Mouse (Mus musculus) lung, embryonic 14.5 days (tissue): ENCODE data around the gene Surf1. TPM values are rescaled to one million over a fixed set of nuclear protein-coding genes. Genes with fewer than 3 reads are reported as not detected.
A peak's percentile ranks its signal among the peaks of the same experiment; 100 is the strongest.
"Not testable (repeated sequence)": the region's sequence is repeated elsewhere in the genome, so short reads cannot be mapped to it uniquely, and the experiment has no call there.

Experiments used
- ATAC-seq: fragments of 200-750 bp; cut with Nextera tagmentation; 2 replicates; pipeline ENCODE4 v1.8.0; 2017; ENCODE audit warnings: mild to moderate bottlenecking, moderate TSS enrichment, moderate library complexity; ENCODE audit not compliant: insufficient read depth
- DNase-seq: peaks from one replicate; pipeline ENCODE4 v3.0.0-alpha.2; 2015
- H3K27ac ChIP-seq: fragments of 300-500 bp; sonication (generic); 2 replicates; pipeline ENCODE4 v1.5.1; 2014; ENCODE audit warnings: low read depth, mild to moderate bottlenecking, moderate library complexity
- H3K27me3 ChIP-seq: fragments of 300-500 bp; sonication (generic); 2 replicates; pipeline ENCODE4 v1.6.1; 2014; ENCODE audit warnings: low read length, control low read depth; ENCODE audit not compliant: insufficient read depth
- H3K36me3 ChIP-seq: fragments of 300-500 bp; sonication (generic); 2 replicates; pipeline ENCODE4 v1.6.1; 2014; ENCODE audit warnings: control low read depth; ENCODE audit not compliant: insufficient read depth
- H3K4me1 ChIP-seq: fragments of 300-500 bp; sonication (generic); 2 replicates; pipeline ENCODE4 v1.6.1; 2014; ENCODE audit warnings: antibody characterized with exemption, control low read depth; ENCODE audit not compliant: insufficient read depth
- H3K4me2 ChIP-seq: fragments of 300-500 bp; sonication (generic); 2 replicates; pipeline ENCODE4 v1.6.1; 2014; ENCODE audit warnings: mild to moderate bottlenecking
- H3K4me3 ChIP-seq: fragments of 300-500 bp; sonication (generic); 2 replicates; pipeline ENCODE4 v1.5.1; 2014; ENCODE audit warnings: low read depth, low read length
- H3K9ac ChIP-seq: fragments of 300-500 bp; sonication (generic); 2 replicates; pipeline ENCODE4 v1.6.1; 2014
- H3K9me3 ChIP-seq: fragments of 300-500 bp; sonication (generic); 2 replicates; pipeline ENCODE4 v1.6.1; 2016; ENCODE audit warnings: low read depth, low read length, control low read depth
- CTCF ChIP-seq: IDR thresholded peaks from 2 replicates; pipeline ENCODE4 v1.5.1; 2016; ENCODE audit warnings: antibody characterized with exemption, low read depth
- WGBS: fragments of 180-500 bp; shearing (Covaris S2); extraction: QIAGEN DNeasy Blood & Tissue Kit; methylation state at CpG from one replicate; pipeline ENCODE4 v1.1.7; 2014; 5-methylcytosine and 5-hydroxymethylcytosine counted together
- polyA plus RNA-seq: library from polyadenylated mRNA; unstranded; fragments of >200 nt; fragmentation: Nextera tagmentation; extraction: Ambion mirVana; gene quantifications from 2 replicates; pipeline ENCODE4 v1.2.1, GENCODE M21; 2014

Gene Surf1
- polyA plus RNA-seq, 1 experiment from 2014 or later, result 41.5 TPM

- ATAC-seq (no peak), DNase-seq (no peak)
- H3K9me3 ChIP-seq, result no peaks in the 10 kb centered on the region
- no peak overlapping the region for H3K4me3 ChIP-seq
- no peak overlapping the region for H3K9ac ChIP-seq
- peaks cover 18% of the 10 kb centered on the region; the same call in 1 of the 2 replicates for H3K4me1 ChIP-seq
- 90% methylated on average over 3 of the region's 3 CpGs for WGBS
- H3K27ac ChIP-seq, result no peak overlapping the region
- no peak overlapping the region for H3K4me2 ChIP-seq
- H3K27me3 ChIP-seq, result no peaks in the 10 kb centered on the region
- no peak for TF ChIP-seq CTCF
- peaks cover 52% of the 10 kb centered on the region for H3K36me3 ChIP-seq
These were observed 9.9 kb downstream of the Surf1 start for GRCm38 (mm10) chr2:26906431-26906830.

DNA sequence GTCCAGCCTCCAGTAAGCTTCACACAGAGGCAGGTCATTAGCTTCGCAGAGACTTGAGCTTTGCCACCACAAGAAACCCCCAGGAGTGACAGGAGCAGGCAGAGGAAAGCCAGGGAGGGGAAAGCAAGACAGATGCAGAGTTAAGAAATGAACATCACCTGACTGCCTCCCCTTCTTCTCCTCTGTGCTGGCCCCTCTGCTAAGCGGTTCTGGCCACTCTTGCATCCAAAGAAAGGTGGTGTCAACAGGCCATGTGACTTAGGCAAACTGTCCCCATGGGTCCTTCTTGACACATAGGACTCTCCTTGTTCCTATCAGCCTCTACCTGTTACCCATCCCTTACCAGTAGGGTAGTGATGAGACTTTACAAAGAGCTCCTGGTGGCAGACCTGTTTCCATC is 10.4 kb downstream of the Surf1 start:
- TF ChIP-seq CTCF, result no peak
- H3K36me3 ChIP-seq, result peaks cover 48% of the 10 kb centered on the region
- WGBS, result 77% methylated on average over 2 of the region's 2 CpGs

DNA sequence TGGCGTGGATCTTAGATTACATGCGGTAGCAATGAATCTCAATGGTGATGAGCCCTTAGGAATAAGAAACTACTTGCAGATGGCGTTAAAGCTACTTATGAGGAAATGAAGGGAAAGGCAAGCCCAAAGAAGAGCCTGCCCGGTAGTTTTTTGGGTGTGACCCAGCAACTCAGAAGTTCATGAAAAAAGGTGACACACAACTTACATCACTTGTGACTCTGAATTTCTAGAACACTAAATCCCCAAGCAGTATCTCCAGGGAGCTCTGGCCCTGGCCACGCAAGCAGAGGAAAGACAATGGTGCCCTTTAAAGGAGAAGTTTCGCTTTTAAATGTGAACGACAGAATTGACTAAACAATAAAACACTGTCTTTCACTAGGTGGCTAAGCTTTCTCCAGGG is 13.0 kb downstream of the Surf1 start:
- peaks cover 62% of the 10 kb centered on the region for H3K36me3 ChIP-seq
- 13% methylated on average over 7 of the region's 7 CpGs for WGBS
- peaks cover 10% of the 10 kb centered on the region; the same call in 1 of the 2 replicates for H3K4me1 ChIP-seq
- ATAC-seq (no peak), DNase-seq (no peak)
- peak overlapping the region; percentile 85 for H3K4me3 ChIP-seq
- peak overlapping the region; percentile 86 for H3K27ac ChIP-seq
- no peak for TF ChIP-seq CTCF
- peak overlapping the region; percentile 91 for H3K4me2 ChIP-seq
- H3K9ac ChIP-seq, result peak overlapping the region; percentile 83
- H3K27me3 ChIP-seq, result no peaks in the 10 kb centered on the region
- no peaks in the 10 kb centered on the region for H3K9me3 ChIP-seq

More for the DNA sequence above, 10.4 kb downstream of the Surf1 start:
- ATAC-seq (no peak), DNase-seq (no peak)
- Histone ChIP-seq H3K27ac (no peak overlapping the region), H3K27me3 (no peaks in the 10 kb centered on the region), H3K9me3 (no peaks in the 10 kb centered on the region), H3K4me3 (no peak overlapping the region), H3K4me1 (peaks cover 18% of the 10 kb centered on the region; the same call in 1 of the 2 replicates), H3K9ac (no peak overlapping the region), H3K4me2 (no peak overlapping the region)

- under 1% methylated on average over 41 of the region's 41 CpGs for WGBS
- peak; percentile 98 for DNase-seq
- peaks cover 62% of the 10 kb centered on the region for H3K36me3 ChIP-seq
These were observed 13.7 kb downstream of the Surf1 start, which contains the start of gene Surf6 for GRCm38 (mm10) chr2:26902467-26903220. TSS of gene Surf6 (minus strand) at chr2:26902879.

GRCm38 (mm10) chr2:26901834-26902400 is 14.4 kb downstream of the Surf1 start:
- ATAC-seq (no peak), DNase-seq (no peak)
- no peaks in the 10 kb centered on the region for H3K27me3 ChIP-seq
- WGBS, result 4% methylated on average over 7 of the region's 7 CpGs
- H3K4me1 ChIP-seq, result peaks cover 10% of the 10 kb centered on the region; the same call in 1 of the 2 replicates
- peak overlapping the region; percentile 83 for H3K9ac ChIP-seq
- peak overlapping the region; percentile 91 for H3K4me2 ChIP-seq
- H3K36me3 ChIP-seq, result peaks cover 61% of the 10 kb centered on the region
- H3K9me3 ChIP-seq, result no peaks in the 10 kb centered on the region
- H3K4me3 ChIP-seq, result peak overlapping the region; percentile 85
- peak overlapping the region; percentile 24; the same call in 1 of the 2 replicates for H3K27ac ChIP-seq
- no peak for TF ChIP-seq CTCF

More at GRCm38 (mm10) chr2:26902467-26903220, 13.7 kb downstream of the Surf1 start, which contains the start of gene Surf6:
- ATAC-seq, result peak; percentile 94
- Histone ChIP-seq H3K4me2 (peak within 1 kb of the TSS; percentile 91), H3K9me3 (no peaks in the 10 kb centered on the region), H3K4me1 (peaks cover 10% of the 10 kb centered on the region; the same call in 1 of the 2 replicates), H3K4me3 (peak within 1 kb of the TSS; percentile 85), H3K27me3 (no peaks in the 10 kb centered on the region), H3K9ac (peak within 1 kb of the TSS; percentile 83), H3K27ac (peak within 1 kb of the TSS; percentile 86)
- TF ChIP-seq CTCF, result no peak

DNA sequence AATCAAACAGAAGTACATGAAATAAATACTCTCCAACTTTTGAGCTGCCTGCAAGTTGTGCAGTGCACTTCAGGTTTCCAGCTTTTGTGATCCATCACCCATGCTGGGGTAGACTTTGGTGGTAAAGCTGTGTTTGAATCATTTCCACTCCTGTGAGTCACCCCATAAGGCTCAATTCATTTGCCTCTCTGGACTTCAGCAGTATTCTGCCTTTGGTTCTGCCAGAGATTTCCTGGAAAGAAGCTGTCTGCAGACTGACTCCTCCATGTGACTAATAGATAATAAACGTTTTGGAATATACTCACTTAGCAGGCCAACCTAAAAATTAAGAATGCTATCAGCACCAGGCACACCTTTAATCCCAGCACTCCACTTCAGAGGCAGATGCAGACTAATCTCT is 15.6 kb downstream of the Surf1 start:
- Histone ChIP-seq H3K36me3 (peaks cover 61% of the 10 kb centered on the region), H3K27me3 (no peaks in the 10 kb centered on the region), H3K9ac (no peak overlapping the region), H3K27ac (no peak overlapping the region), H3K4me1 (peaks cover 10% of the 10 kb centered on the region; the same call in 1 of the 2 replicates), H3K4me2 (no peak overlapping the region), H3K4me3 (no peak overlapping the region), H3K9me3 (no peaks in the 10 kb centered on the region)
- DNase-seq, result no peak
- TF ChIP-seq CTCF, result no peak
- ATAC-seq, result no peak
- 68% methylated on average over 1 of the region's 1 CpGs for WGBS

DNA sequence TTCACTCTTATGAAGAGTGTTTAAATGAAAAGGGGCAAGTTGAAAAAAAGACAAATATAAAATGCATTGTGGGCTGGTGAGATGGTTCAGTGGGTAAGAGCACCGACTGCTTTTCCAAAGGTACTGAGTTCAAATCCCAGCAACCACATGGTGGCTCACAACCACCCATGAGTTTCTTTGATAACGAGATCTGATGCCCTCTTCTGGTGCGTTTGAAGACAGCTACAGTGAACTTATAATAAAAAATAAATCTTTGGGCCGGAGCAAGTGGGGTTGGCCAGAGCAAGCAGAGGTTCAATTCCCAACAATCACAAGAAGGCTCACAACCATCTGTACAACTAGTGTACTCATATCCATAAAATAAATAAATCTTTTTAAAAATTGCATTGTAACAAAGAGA is 20.4 kb downstream of the Surf1 start:
- no peaks in the 10 kb centered on the region for H3K4me1 ChIP-seq
- H3K9ac ChIP-seq, result no peak overlapping the region
- no peak overlapping the region for H3K4me2 ChIP-seq
- WGBS, result 92% methylated on average over 4 of the region's 4 CpGs
- no peaks in the 10 kb centered on the region for H3K9me3 ChIP-seq
- H3K27me3 ChIP-seq, result no peaks in the 10 kb centered on the region
- no peak overlapping the region for H3K27ac ChIP-seq
- no peak for ATAC-seq
- peaks cover 90% of the 10 kb centered on the region for H3K36me3 ChIP-seq
- TF ChIP-seq CTCF, result no peak
- H3K4me3 ChIP-seq, result no peak overlapping the region
- DNase-seq, result no peak

GRCm38 (mm10) chr2:26886170-26886569 is 30.2 kb downstream of the Surf1 start:
- not testable (repeated sequence) for H3K9me3 ChIP-seq, H3K27me3 ChIP-seq, H3K27ac ChIP-seq, H3K4me1 ChIP-seq, H3K4me3 ChIP-seq, H3K4me2 ChIP-seq, ATAC-seq, DNase-seq, H3K9ac ChIP-seq
- peaks cover 28% of the 10 kb centered on the region for H3K36me3 ChIP-seq
- 80% methylated on average over 4 of the region's 4 CpGs for WGBS

DNA sequence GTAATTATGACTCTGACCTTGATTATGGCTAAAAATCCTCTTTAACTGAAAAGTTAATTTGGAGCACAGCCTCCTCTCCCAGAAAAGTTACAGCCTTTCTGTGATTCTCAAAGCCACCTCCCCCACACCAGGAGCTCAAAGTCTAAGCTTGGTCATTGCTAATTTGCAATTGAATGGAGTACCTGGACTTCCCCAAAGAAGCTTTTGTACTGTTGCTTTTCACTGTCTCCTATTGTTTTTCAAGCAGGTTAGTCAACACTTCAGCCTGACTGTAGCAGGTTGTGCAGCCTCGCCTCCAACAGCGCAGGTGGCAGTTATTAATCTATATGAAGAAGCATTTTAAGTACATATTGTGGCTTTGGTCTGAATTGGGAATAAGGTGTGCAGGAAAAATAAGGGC is 30.8 kb downstream of the Surf1 start:
- not testable (repeated sequence) for H3K27me3 ChIP-seq, ATAC-seq, H3K4me2 ChIP-seq, H3K27ac ChIP-seq, DNase-seq, H3K9ac ChIP-seq, H3K4me3 ChIP-seq, H3K4me1 ChIP-seq, H3K9me3 ChIP-seq
- WGBS, result 81% methylated on average over 2 of the region's 2 CpGs
- H3K36me3 ChIP-seq, result peaks cover 22% of the 10 kb centered on the region
